Mouse (Mus musculus) embryonic facial prominence, embryonic 11.5 days (tissue): ENCODE data around the gene Ano10. TPM values are rescaled to one million over a fixed set of nuclear protein-coding genes. Genes with fewer than 3 reads are reported as not detected.

Experiments used
- ATAC-seq: fragments of 200-750 bp; cut with Nextera tagmentation; replicated peaks from 2 replicates; pipeline ENCODE4 v1.8.0; 2017; ENCODE audit warnings: low read depth; ENCODE audit not compliant: insufficient number of reproducible peaks, low FRiP score, low TSS enrichment
- DNase-seq: peaks from one replicate; pipeline ENCODE4 v3.0.0-alpha.2; 2015; ENCODE audit warnings: low spot score
- H3K27ac ChIP-seq: fragments of 300-500 bp; sonication (generic); replicated peaks from 2 replicates; pipeline ENCODE4 v1.5.1; 2014; ENCODE audit warnings: mild to moderate bottlenecking, low read depth, low read length, control low read depth
- H3K27me3 ChIP-seq: fragments of 300-500 bp; sonication (generic); 2 replicates; pipeline ENCODE4 v1.6.1; 2014; ENCODE audit warnings: mild to moderate bottlenecking, low read length, moderate library complexity, mixed read lengths; ENCODE audit not compliant: control insufficient read depth, insufficient read depth
- H3K36me3 ChIP-seq: fragments of 300-500 bp; sonication (generic); replicated peaks from 2 replicates; pipeline ENCODE4 v1.6.1; 2014; ENCODE audit warnings: low read depth, mild to moderate bottlenecking, low read length, moderate library complexity, mixed read lengths; ENCODE audit not compliant: control insufficient read depth, insufficient read depth
- H3K4me1 ChIP-seq: fragments of 300-500 bp; sonication (generic); 2 replicates; pipeline ENCODE4 v1.6.1; 2014; ENCODE audit warnings: low read length, mixed read lengths; ENCODE audit not compliant: control insufficient read depth, insufficient read depth
- H3K4me2 ChIP-seq: fragments of 300-500 bp; sonication (generic); 2 replicates; pipeline ENCODE4 v1.6.1; 2014; ENCODE audit warnings: low read depth, mild to moderate bottlenecking, control low read depth, low read length, moderate library complexity
- H3K4me3 ChIP-seq: fragments of 300-500 bp; sonication (generic); 2 replicates; pipeline ENCODE4 v1.5.1; 2014; ENCODE audit warnings: low read depth, low read length, control low read depth
- H3K9ac ChIP-seq: fragments of 300-500 bp; sonication (generic); replicated peaks from 2 replicates; pipeline ENCODE4 v1.6.1; 2014; ENCODE audit warnings: mild to moderate bottlenecking, control low read depth, low read length
- H3K9me3 ChIP-seq: fragments of 300-500 bp; sonication (generic); replicated peaks from 2 replicates; pipeline ENCODE4 v1.6.1; 2016; ENCODE audit warnings: mild to moderate bottlenecking, low read length, inconsistent platforms, mixed read lengths; ENCODE audit not compliant: control insufficient read depth
- WGBS: fragments of 180-500 bp; shearing (Covaris S2); extraction: QIAGEN DNeasy Blood & Tissue Kit; methylation state at CpG from one replicate; pipeline ENCODE4 v1.1.7; 2014; 5-methylcytosine and 5-hydroxymethylcytosine counted together
- polyA plus RNA-seq: library from polyadenylated mRNA; unstranded; fragments of >200 nt; fragmentation: Nextera tagmentation; extraction: Ambion mirVana; gene quantifications from 2 replicates; pipeline ENCODE4 v1.2.1, GENCODE M21; 2014

Ano10 gene
- polyA plus RNA-seq, 1 experiment from 2014 or later: 35.2 TPM

GRCm38 (mm10) chr9:122242856-122243255 is 51.4 kb downstream of the Ano10 start:
- Histone ChIP-seq H3K27ac (no peak overlapping the region), H3K9ac (no peak overlapping the region), H3K4me1 (no peaks in the 10 kb centered on the region), H3K27me3 (no peaks in the 10 kb centered on the region), H3K36me3 (no peaks in the 10 kb centered on the region), H3K4me2 (no peak overlapping the region; the same call in 1 of the 2 replicates), H3K4me3 (no peak overlapping the region), H3K9me3 (no peaks in the 10 kb centered on the region)
- ATAC-seq: no peak
- peak; percentile 49 for DNase-seq
- WGBS: 17% methylated on average over 7 of the region's 7 CpGs

- H3K27me3 ChIP-seq: no peaks in the 10 kb centered on the region
- no peak overlapping the region for H3K27ac ChIP-seq
- H3K4me3 ChIP-seq: no peak overlapping the region
- ATAC-seq (no peak), DNase-seq (peak; percentile 34)
- WGBS: 56% methylated on average over 10 of the region's 10 CpGs
- H3K9me3 ChIP-seq: no peaks in the 10 kb centered on the region
- no peaks in the 10 kb centered on the region for H3K4me1 ChIP-seq
- no peak overlapping the region for H3K9ac ChIP-seq
- no peak overlapping the region for H3K4me2 ChIP-seq
- H3K36me3 ChIP-seq: no peaks in the 10 kb centered on the region
Measured at GRCm38 (mm10) chr9:122241812-122242400, 52.3 kb downstream of the Ano10 start.

DNA sequence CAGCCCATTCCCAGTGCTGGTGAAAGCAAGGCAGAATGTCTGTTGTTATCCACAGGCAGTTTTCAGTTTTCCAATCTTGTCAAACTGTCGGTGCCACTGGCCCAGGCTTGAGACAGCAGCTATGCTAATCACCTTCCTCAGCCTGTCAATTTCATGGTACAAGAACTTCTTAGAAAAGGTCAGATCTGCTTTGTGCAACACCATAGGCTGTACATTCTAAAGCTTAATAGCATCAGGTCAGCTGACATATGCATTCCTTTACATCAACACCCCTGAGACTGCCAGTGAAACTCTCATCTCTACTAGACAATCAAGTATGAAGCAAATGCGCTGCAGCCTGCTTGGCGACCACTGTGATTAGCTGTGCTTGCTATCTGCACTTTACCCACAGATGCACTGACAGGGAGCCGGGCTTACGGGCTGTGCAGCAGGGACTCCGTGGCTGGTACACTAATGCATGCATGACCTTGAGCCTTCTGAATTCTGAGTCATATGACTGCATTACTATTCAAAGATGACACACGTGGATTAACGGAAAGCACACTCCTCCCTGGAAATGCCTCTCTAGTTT is 53.5 kb downstream of the Ano10 start:
- WGBS: 63% methylated on average over 8 of the region's 8 CpGs
- Histone ChIP-seq H3K9me3 (no peaks in the 10 kb centered on the region), H3K36me3 (no peaks in the 10 kb centered on the region), H3K4me2 (no peak overlapping the region), H3K4me3 (no peak overlapping the region), H3K9ac (no peak overlapping the region), H3K27ac (no peak overlapping the region), H3K27me3 (no peaks in the 10 kb centered on the region), H3K4me1 (no peaks in the 10 kb centered on the region)
- ATAC-seq (no peak), DNase-seq (no peak)

DNA sequence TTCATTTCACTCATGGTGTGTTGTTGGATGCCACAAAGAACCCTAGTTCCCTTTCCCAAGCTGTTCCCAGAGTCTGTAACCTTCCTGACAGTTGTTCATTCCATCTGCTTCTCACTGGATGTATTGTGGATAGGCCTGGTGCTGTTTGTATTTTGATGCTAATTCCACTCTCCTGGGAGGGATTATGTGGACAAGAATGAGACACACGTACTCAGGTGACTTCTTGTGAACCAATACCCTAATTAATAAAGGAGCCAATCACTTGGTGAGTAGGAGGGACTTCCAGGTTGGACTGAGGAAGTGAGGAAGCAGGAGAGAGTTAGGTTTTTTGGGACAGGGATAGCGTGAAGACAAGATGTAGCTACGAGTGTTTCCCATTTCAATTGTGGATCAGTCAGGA is 59.5 kb downstream of the Ano10 start:
- WGBS: 69% methylated on average over 3 of the region's 3 CpGs
- Histone ChIP-seq H3K4me1 (no peaks in the 10 kb centered on the region), H3K4me2 (no peak overlapping the region), H3K4me3 (no peak overlapping the region), H3K27ac (no peak overlapping the region), H3K36me3 (no peaks in the 10 kb centered on the region), H3K9me3 (no peaks in the 10 kb centered on the region), H3K27me3 (no peaks in the 10 kb centered on the region), H3K9ac (no peak overlapping the region)
- DNase-seq (no peak), ATAC-seq (no peak)

GRCm38 (mm10) chr9:122233972-122234345 is 60.3 kb downstream of the Ano10 start:
- no peaks in the 10 kb centered on the region for H3K27me3 ChIP-seq
- H3K27ac ChIP-seq: no peak overlapping the region
- H3K36me3 ChIP-seq: no peaks in the 10 kb centered on the region
- no peak overlapping the region for H3K4me3 ChIP-seq
- no peak for ATAC-seq
- DNase-seq: no peak
- H3K9ac ChIP-seq: no peak overlapping the region
- WGBS: 76% methylated on average over 7 of the region's 7 CpGs
- no peaks in the 10 kb centered on the region for H3K9me3 ChIP-seq
- no peak overlapping the region for H3K4me2 ChIP-seq
- no peaks in the 10 kb centered on the region for H3K4me1 ChIP-seq

DNA sequence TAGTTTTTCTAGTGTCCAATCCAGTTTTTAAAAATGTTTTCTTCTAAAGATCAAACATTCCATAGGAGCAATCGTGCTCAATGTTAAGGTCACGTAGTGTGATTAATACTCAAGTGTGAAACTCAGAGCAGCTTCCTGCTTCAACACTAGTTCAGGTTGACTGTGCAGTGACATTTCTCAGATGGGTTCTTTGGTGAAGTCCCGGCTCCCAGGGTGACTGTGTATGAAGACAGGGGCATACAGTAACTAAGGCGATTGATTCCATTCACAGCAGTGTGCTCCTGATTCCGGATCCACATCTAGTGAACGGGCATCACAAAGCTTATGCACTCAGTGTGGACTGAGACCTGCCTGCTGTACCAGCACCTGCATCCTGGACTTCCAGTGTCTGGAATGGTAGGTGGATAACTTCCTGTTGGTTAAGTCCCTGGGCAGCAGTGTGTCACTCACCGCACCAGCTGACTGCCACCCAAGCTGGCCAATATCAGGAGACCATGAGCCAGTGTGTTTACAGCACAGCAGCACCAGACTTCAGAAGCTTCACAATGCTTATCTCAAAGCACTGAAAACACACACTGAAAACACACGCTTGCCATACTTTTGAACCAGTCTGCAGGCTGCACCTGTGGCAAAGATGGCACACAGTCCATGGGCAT is 60.8 kb downstream of the Ano10 start:
- Histone ChIP-seq H3K4me1 (no peaks in the 10 kb centered on the region), H3K9ac (no peak overlapping the region), H3K36me3 (no peaks in the 10 kb centered on the region), H3K4me3 (no peak overlapping the region), H3K27ac (no peak overlapping the region), H3K4me2 (no peak overlapping the region), H3K27me3 (no peaks in the 10 kb centered on the region), H3K9me3 (no peaks in the 10 kb centered on the region)
- DNase-seq (no peak), ATAC-seq (no peak)
- WGBS: 94% methylated on average over 8 of the region's 8 CpGs

DNA sequence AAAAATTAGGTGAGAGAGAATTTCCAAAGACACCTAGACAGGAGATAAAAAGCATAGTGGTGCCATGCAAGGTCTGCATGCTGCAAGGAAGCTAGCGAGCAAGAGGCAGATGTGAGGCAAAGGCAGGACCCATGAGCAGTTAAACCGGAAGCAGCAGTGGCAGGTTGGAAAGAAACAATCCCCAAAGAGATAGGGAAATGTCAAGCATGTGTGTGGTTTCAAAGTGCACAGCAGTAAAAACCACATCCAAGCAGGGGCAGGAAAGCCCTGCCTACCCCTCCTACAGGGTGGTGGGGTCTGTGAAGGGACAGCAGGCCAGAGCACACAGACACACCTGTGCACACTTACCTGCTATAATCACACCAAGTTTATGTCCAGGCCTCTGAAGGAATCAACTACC is 61.3 kb downstream of the Ano10 start:
- no peaks in the 10 kb centered on the region for H3K36me3 ChIP-seq
- H3K27me3 ChIP-seq: no peaks in the 10 kb centered on the region
- H3K4me3 ChIP-seq: no peak overlapping the region
- H3K27ac ChIP-seq: no peak overlapping the region
- 88% methylated on average over 2 of the region's 2 CpGs for WGBS
- no peaks in the 10 kb centered on the region for H3K9me3 ChIP-seq
- no peak overlapping the region for H3K4me2 ChIP-seq
- H3K4me1 ChIP-seq: no peaks in the 10 kb centered on the region
- H3K9ac ChIP-seq: no peak overlapping the region
- ATAC-seq: no peak
- DNase-seq: no peak

DNA sequence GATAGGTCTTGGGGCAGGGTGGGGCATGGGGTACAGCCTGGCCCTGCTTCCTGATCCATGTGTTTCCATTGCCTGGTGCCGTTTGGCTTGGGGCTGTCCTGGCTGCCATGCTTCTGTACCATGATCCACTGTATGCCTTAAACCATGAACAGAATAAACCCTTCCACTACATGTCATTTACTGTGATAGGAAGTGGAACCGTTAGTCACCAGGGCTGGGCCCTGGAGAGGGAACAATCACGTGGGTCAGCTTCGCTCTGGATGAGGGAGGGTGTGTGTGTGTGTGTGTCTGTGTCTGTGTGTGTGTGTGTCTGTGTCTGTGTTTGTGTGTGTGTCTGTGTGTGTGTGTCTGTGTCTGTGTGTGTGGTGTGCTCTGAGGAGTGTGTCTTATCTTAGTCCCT is 63.5 kb downstream of the Ano10 start:
- Histone ChIP-seq H3K4me1 (no peaks in the 10 kb centered on the region), H3K9me3 (no peaks in the 10 kb centered on the region), H3K4me3 (no peak overlapping the region), H3K36me3 (no peaks in the 10 kb centered on the region), H3K4me2 (no peak overlapping the region), H3K9ac (no peak overlapping the region), H3K27ac (no peak overlapping the region), H3K27me3 (no peaks in the 10 kb centered on the region)
- no peak for ATAC-seq
- WGBS: 79% methylated on average over 4 of the region's 4 CpGs
- no peak for DNase-seq
